Mouse (Mus musculus): ENCODE data around the gene Atp5mpl. TPM values are rescaled to one million over a fixed set of nuclear protein-coding genes. Genes with fewer than 3 reads are reported as not detected.

The Atp5mpl gene
- polyA plus RNA-seq, 1 experiment from 2014 or later: 757 TPM

DNA sequence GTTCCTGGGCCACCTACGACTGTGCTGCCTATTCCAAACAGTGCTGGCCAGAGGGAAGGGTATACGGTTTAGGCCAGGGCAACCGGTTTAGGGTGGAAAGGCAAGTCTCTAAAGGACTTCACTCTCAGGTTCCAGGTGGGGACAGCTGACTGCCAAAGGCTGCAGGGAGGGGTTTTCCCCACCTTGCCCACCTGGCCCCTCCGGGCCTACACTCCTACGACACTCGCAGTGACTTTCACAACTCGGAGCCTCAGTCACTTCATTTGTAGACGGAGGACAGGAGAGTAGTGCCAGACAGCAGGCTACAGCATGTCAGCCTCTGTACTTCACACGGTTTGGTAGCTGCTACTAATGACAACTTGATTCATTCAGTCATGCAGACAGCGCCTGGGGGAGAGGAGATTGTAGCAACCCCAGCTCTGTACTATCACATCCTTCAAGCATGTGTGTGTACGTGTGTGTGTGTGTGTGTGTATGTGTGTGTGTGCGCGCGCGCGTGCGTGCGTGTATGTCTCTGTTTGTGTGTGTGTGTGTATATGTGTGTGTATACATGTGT, 38.3 kb downstream of the Atp5mpl start:
- H3K4me2 ChIP-seq (ENCODE audit: low read length): no peak overlapping the region
- H3K4me1 ChIP-seq (ENCODE audit: control insufficient read depth, insufficient read depth, low read depth, low read length): no peaks in the 10 kb centered on the region; the same call in none of the 2 replicates
- H3K9me3 ChIP-seq (ENCODE audit: control insufficient read depth, low read length): no peaks in the 10 kb centered on the region
- H3K4me3 ChIP-seq (ENCODE audit: low read length): no peak overlapping the region
- WGBS: 82% methylated on average over 18 of the region's 18 CpGs
- ATAC-seq: no peak
- H3K27ac ChIP-seq (ENCODE audit: low read depth, low read length): no peak overlapping the region
- H3K9ac ChIP-seq (ENCODE audit: low read depth, low read length): no peak overlapping the region
- H3K27me3 ChIP-seq (replicated peaks; ENCODE audit: control insufficient read depth, insufficient read depth, low read length): no peaks in the 10 kb centered on the region
- no peaks in the 10 kb centered on the region for H3K36me3 ChIP-seq (ENCODE audit: control insufficient read depth, insufficient read depth, low read length)

DNA sequence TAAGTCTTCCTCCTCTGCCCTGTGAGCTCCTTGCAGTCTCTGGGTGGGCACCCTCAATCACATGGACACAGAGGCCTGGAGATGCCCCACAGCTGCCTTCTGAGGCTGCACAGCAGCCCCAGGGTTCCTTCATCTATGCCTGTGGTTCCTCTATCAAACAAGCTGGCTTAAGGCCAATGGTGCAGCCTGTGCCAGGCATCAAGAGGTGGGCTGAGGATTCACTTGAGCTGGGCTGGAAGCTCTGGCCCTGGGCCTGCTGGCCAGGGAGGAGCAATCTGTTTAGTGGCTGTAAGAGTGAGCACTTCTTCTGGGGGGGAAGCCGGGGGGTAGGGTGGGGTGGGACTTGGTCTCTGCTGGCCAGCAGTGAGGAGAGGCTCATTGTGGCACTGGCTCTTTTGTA, 39.4 kb downstream of the Atp5mpl start:
- H3K27me3 ChIP-seq (replicated peaks; ENCODE audit: control insufficient read depth, insufficient read depth, low read length): no peaks in the 10 kb centered on the region
- H3K9ac ChIP-seq (ENCODE audit: low read depth, low read length): no peak overlapping the region
- no peaks in the 10 kb centered on the region; the same call in none of the 2 replicates for H3K4me1 ChIP-seq (ENCODE audit: control insufficient read depth, insufficient read depth, low read depth, low read length)
- no peaks in the 10 kb centered on the region for H3K36me3 ChIP-seq (ENCODE audit: control insufficient read depth, insufficient read depth, low read length)
- H3K9me3 ChIP-seq (ENCODE audit: control insufficient read depth, low read length): no peaks in the 10 kb centered on the region
- no peak overlapping the region for H3K4me3 ChIP-seq (ENCODE audit: low read length)
- WGBS: 75% methylated on average over 1 of the region's 1 CpGs
- peak; percentile 79 for ATAC-seq
- H3K27ac ChIP-seq (ENCODE audit: low read depth, low read length): no peak overlapping the region
- H3K4me2 ChIP-seq (ENCODE audit: low read length): no peak overlapping the region

- 89% methylated on average over 6 of the region's 6 CpGs for WGBS
Observed at GRCm38 (mm10) chr12:111923117-111923516, 43.7 kb downstream of the Atp5mpl start.

DNA sequence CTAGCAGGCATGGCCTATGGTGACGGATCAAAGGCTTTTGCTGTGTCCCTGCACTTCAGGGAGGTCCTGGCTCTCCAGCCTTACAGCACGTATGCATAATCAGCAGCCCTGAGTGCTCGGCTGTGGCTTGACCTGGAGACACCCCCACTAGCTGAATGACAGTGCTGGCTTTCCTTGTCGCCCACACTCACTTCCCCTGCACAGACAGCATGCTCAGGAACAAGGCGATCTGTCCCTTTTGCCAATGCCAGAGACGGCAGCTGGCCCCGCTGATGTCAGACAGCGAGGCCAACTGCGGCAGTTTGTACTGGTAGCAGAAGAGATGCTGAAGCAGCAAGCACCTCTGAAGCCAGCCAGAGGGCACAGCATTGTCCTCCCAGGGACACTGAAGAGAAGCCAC, 46.7 kb downstream of the Atp5mpl start:
- H3K4me3 ChIP-seq (ENCODE audit: low read length): no peak overlapping the region
- ATAC-seq: peak; percentile 56; the same call in 1 of the 2 replicates
- H3K36me3 ChIP-seq (ENCODE audit: control insufficient read depth, insufficient read depth, low read length): no peaks in the 10 kb centered on the region
- no peaks in the 10 kb centered on the region for H3K9me3 ChIP-seq (ENCODE audit: control insufficient read depth, low read length)
- peaks cover 4% of the 10 kb centered on the region; the same call in 1 of the 2 replicates for H3K4me1 ChIP-seq (ENCODE audit: control insufficient read depth, insufficient read depth, low read depth, low read length)
- peak overlapping the region; percentile 6; the same call in 1 of the 2 replicates for H3K27ac ChIP-seq (ENCODE audit: low read depth, low read length)
- no peak overlapping the region for H3K4me2 ChIP-seq (ENCODE audit: low read length)
- 48% methylated on average over 9 of the region's 9 CpGs for WGBS
- H3K9ac ChIP-seq (ENCODE audit: low read depth, low read length): no peak overlapping the region
- no peaks in the 10 kb centered on the region for H3K27me3 ChIP-seq (replicated peaks; ENCODE audit: control insufficient read depth, insufficient read depth, low read length)

More at GRCm38 (mm10) chr12:111923117-111923516, 43.7 kb downstream of the Atp5mpl start:
- H3K9ac ChIP-seq (ENCODE audit: low read depth, low read length): no peak overlapping the region
- no peaks in the 10 kb centered on the region; the same call in 1 of the 2 replicates for H3K4me1 ChIP-seq (ENCODE audit: control insufficient read depth, insufficient read depth, low read depth, low read length)
- no peak overlapping the region for H3K27ac ChIP-seq (ENCODE audit: low read depth, low read length)
- H3K4me2 ChIP-seq (ENCODE audit: low read length): no peak overlapping the region
- no peaks in the 10 kb centered on the region for H3K9me3 ChIP-seq (ENCODE audit: control insufficient read depth, low read length)
- H3K27me3 ChIP-seq (replicated peaks; ENCODE audit: control insufficient read depth, insufficient read depth, low read length): no peaks in the 10 kb centered on the region
- H3K36me3 ChIP-seq (ENCODE audit: control insufficient read depth, insufficient read depth, low read length): no peaks in the 10 kb centered on the region
- no peak overlapping the region for H3K4me3 ChIP-seq (ENCODE audit: low read length)
- no peak for ATAC-seq

- H3K27me3 ChIP-seq (replicated peaks; ENCODE audit: control insufficient read depth, insufficient read depth, low read length): no peaks in the 10 kb centered on the region
- H3K9me3 ChIP-seq (ENCODE audit: control insufficient read depth, low read length): no peaks in the 10 kb centered on the region
- peak overlapping the region; percentile 36; the same call in 1 of the 2 replicates for H3K27ac ChIP-seq (ENCODE audit: low read depth, low read length)
- H3K4me1 ChIP-seq (ENCODE audit: control insufficient read depth, insufficient read depth, low read depth, low read length): peaks cover 4% of the 10 kb centered on the region; the same call in 1 of the 2 replicates
- H3K36me3 ChIP-seq (ENCODE audit: control insufficient read depth, insufficient read depth, low read length): no peaks in the 10 kb centered on the region
- no peak overlapping the region for H3K4me3 ChIP-seq (ENCODE audit: low read length)
- no peak overlapping the region for H3K9ac ChIP-seq (ENCODE audit: low read depth, low read length)
- WGBS: 36% methylated on average over 12 of the region's 12 CpGs
- ATAC-seq: no peak
- no peak overlapping the region for H3K4me2 ChIP-seq (ENCODE audit: low read length)
Observed at GRCm38 (mm10) chr12:111916514-111917217, 50.1 kb downstream of the Atp5mpl start.

DNA sequence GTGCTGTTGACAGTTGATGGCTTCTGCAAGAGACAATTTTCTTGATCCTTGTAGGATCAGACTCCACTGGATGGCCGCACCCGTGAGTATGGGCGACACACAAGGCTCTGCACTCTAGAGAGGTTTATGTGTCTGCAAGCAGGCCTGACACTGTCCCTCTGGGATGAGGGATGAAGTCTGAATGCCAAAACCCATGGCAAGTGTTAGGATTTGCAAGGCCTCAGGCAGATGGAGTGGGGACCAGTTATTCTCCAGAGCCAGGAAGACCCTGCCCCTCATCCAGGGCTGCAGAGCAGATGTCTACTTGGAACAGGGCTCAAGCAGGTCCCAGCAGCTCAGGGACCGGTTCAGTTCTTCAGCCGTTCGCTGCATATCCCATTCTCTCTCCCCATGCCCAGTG, 51.0 kb downstream of the Atp5mpl start:
- H3K27ac ChIP-seq (ENCODE audit: low read depth, low read length): no peak overlapping the region
- WGBS: 85% methylated on average over 6 of the region's 6 CpGs
- ATAC-seq: no peak
- H3K9me3 ChIP-seq (ENCODE audit: control insufficient read depth, low read length): no peaks in the 10 kb centered on the region
- H3K9ac ChIP-seq (ENCODE audit: low read depth, low read length): no peak overlapping the region
- no peak overlapping the region for H3K4me3 ChIP-seq (ENCODE audit: low read length)
- no peaks in the 10 kb centered on the region for H3K36me3 ChIP-seq (ENCODE audit: control insufficient read depth, insufficient read depth, low read length)
- peaks cover 4% of the 10 kb centered on the region; the same call in 1 of the 2 replicates for H3K4me1 ChIP-seq (ENCODE audit: control insufficient read depth, insufficient read depth, low read depth, low read length)
- H3K4me2 ChIP-seq (ENCODE audit: low read length): no peak overlapping the region
- H3K27me3 ChIP-seq (replicated peaks; ENCODE audit: control insufficient read depth, insufficient read depth, low read length): 0 out of 2 replicates have a peak, but pooled peaks cover 1% of the 10 kb centered on the region

DNA sequence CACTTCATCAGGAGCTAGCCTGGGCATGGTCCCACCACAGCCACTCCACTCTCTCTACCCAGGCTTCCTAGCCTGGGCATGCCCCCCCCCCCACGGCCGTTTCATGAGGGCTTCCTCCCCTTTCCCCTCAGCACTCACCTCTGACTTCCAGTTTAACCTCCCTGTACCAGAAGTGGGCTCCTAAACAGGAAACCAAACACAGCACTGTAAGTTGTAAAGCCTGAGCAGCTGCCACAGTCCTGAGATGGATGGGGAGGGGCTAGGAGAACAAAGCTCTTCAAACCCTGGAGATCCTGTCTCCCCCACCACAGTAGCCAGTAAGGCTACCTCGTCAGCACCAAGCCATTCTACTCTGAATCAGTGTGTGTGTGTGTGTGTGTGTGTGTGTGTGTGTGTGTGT, 52.7 kb downstream of the Atp5mpl start:
- Histone ChIP-seq H3K27me3 (replicated peaks; ENCODE audit: control insufficient read depth, insufficient read depth, low read length) (0 out of 2 replicates have a peak, but pooled peaks cover 2% of the 10 kb centered on the region), H3K27ac (ENCODE audit: low read depth, low read length) (peak overlapping the region; percentile 21; the same call in 1 of the 2 replicates), H3K9me3 (ENCODE audit: control insufficient read depth, low read length) (no peaks in the 10 kb centered on the region), H3K4me1 (ENCODE audit: control insufficient read depth, insufficient read depth, low read depth, low read length) (peaks cover 4% of the 10 kb centered on the region; the same call in 1 of the 2 replicates), H3K4me3 (ENCODE audit: low read length) (no peak overlapping the region), H3K9ac (ENCODE audit: low read depth, low read length) (no peak overlapping the region), H3K4me2 (ENCODE audit: low read length) (no peak overlapping the region), H3K36me3 (ENCODE audit: control insufficient read depth, insufficient read depth, low read length) (no peaks in the 10 kb centered on the region)
- 51% methylated on average over 3 of the region's 3 CpGs for WGBS
- no peak for ATAC-seq

GRCm38 (mm10) chr12:111912802-111913201, 54.0 kb downstream of the Atp5mpl start:
- Histone ChIP-seq H3K9me3 (ENCODE audit: control insufficient read depth, low read length) (no peaks in the 10 kb centered on the region), H3K27ac (ENCODE audit: low read depth, low read length) (no peak overlapping the region), H3K36me3 (ENCODE audit: control insufficient read depth, insufficient read depth, low read length) (no peaks in the 10 kb centered on the region), H3K9ac (ENCODE audit: low read depth, low read length) (no peak overlapping the region), H3K4me1 (ENCODE audit: control insufficient read depth, insufficient read depth, low read depth, low read length) (peaks cover 7% of the 10 kb centered on the region), H3K4me3 (ENCODE audit: low read length) (no peak overlapping the region), H3K4me2 (ENCODE audit: low read length) (no peak overlapping the region), H3K27me3 (replicated peaks; ENCODE audit: control insufficient read depth, insufficient read depth, low read length) (0 out of 2 replicates have a peak, but pooled peaks cover 2% of the 10 kb centered on the region)
- 88% methylated on average over 7 of the region's 7 CpGs for WGBS
- no peak for ATAC-seq

DNA sequence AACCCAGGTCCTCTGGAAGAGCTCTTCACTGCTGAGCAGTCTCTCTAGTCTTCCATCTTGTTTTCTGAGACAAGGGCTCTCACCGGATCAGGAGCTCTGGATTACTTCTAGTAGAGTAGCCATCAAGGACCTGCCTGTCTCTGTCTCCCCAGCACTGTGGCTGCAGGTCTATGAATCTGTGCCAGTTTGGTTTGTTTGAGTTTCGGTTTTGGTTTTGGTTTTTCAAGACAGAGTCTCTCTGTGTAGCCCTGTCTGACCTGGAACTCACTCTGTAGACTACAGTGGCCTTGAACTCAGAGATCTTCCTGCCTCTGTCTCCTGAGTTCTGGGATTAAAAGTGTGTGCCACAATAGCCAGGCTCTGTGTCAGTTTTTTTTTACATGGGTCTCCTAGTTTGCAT, 55.0 kb downstream of the Atp5mpl start:
- H3K4me3 ChIP-seq (ENCODE audit: low read length): no peak overlapping the region
- no peak overlapping the region for H3K27ac ChIP-seq (ENCODE audit: low read depth, low read length)
- H3K27me3 ChIP-seq (replicated peaks; ENCODE audit: control insufficient read depth, insufficient read depth, low read length): 0 out of 2 replicates have a peak, but pooled peaks cover 2% of the 10 kb centered on the region
- H3K4me1 ChIP-seq (ENCODE audit: control insufficient read depth, insufficient read depth, low read depth, low read length): peaks cover 7% of the 10 kb centered on the region
- no peaks in the 10 kb centered on the region for H3K36me3 ChIP-seq (ENCODE audit: control insufficient read depth, insufficient read depth, low read length)
- no peak overlapping the region for H3K9ac ChIP-seq (ENCODE audit: low read depth, low read length)
- H3K9me3 ChIP-seq (ENCODE audit: control insufficient read depth, low read length): no peaks in the 10 kb centered on the region
- H3K4me2 ChIP-seq (ENCODE audit: low read length): no peak overlapping the region
- 89% methylated on average over 2 of the region's 2 CpGs for WGBS
- ATAC-seq: no peak
